Mouse (Mus musculus): Measurements from ENCODE around the gene Prok2. TPM values are rescaled to one million over a fixed set of nuclear protein-coding genes. Genes with fewer than 3 reads are reported as not detected.

The Prok2 gene
- not detected in 2 replicates for polyA plus RNA-seq (2012; ENCODE audit: insufficient read depth, insufficient read length, low replicate concordance, missing spikeins)

DNA sequence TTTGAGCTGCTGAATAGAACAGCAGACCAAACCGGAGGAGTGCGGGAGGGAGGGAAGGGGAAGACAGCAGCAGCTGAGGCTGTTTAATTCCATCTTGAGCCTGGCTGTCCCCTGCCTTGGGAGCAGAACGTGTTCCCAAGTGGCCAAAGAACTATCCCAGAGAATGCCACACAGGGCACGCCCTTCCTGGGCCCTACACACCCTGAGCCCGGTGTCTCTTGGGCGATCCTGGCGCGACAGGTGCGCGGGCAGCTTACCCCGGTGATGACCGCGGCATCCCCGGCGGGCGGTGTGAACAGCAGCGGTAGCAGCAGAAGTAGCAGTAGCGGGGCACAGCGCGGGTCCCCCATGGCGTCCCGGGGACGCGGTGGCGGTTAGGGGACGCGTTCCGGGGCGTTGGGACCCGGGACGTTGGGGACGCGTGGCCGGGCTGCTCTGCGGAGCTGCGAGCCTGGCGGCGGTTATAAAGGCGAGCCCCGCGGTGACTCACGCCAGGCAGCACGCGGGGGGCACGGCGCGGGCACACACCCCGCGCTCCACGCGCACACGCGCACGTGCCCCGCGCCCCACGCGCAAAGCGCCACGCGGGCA, at the start of gene Prok2:
TSS of gene Prok2 (minus strand) at position 422 of the 591 bp plus-strand sequence.
- WGBS: under 1% methylated on average over 58 of the region's 61 CpGs
- Histone ChIP-seq H3K4me3 (ENCODE audit: insufficient read depth, low read depth, low read length) (peak within 1 kb of the TSS; percentile 58), H3K4me1 (ENCODE audit: control insufficient read depth, insufficient read depth, low read length) (peaks cover 15% of the 10 kb centered on the region), H3K27ac (ENCODE audit: insufficient read depth, low read depth, low read length) (no peak within 1 kb of the TSS; the same call in 1 of the 2 replicates)
- TF ChIP-seq CTCF (IDR thresholded peaks at IDR 0.05; ENCODE audit: insufficient read depth, low read depth, low read length): no peak
- no peak for TF ChIP-seq POLR2A (IDR thresholded peaks at IDR 0.05; ENCODE audit: insufficient read depth, low read depth, low read length)

- TF ChIP-seq CTCF (IDR thresholded peaks at IDR 0.05; ENCODE audit: insufficient read depth, low read depth, low read length): no peak
- TF ChIP-seq POLR2A (IDR thresholded peaks at IDR 0.05; ENCODE audit: insufficient read depth, low read depth, low read length): no peak
- Histone ChIP-seq H3K27ac (ENCODE audit: insufficient read depth, low read depth, low read length) (no peak overlapping the region), H3K4me1 (ENCODE audit: control insufficient read depth, insufficient read depth, low read length) (no peaks in the 10 kb centered on the region), H3K4me3 (ENCODE audit: insufficient read depth, low read depth, low read length) (no peak overlapping the region)
- 87% methylated on average over 10 of the region's 10 CpGs for WGBS
Observed at GRCm38 (mm10) chr6:99774680-99775079, 48.5 kb upstream of the Prok2 start.

DNA sequence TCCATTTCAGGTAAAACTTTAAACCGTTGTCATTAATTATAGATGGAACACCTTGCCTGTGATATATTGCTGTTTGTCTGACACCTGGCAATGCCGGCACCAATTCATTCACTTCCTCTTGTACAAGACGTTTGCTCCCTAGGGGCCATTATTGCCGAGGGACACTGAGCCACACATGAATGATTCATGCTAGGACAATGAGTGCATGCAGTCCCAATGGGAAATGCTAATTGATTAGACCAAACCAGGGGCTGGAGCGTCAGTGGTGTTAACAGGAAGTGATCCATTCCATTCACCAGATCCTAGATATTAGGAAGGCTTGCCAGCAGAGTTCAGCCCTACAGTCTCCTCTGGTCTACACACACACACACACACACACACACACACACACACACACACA, 42.3 kb upstream of the Prok2 start:
- Histone ChIP-seq H3K27ac (ENCODE audit: insufficient read depth, low read depth, low read length) (no peak overlapping the region), H3K4me3 (ENCODE audit: insufficient read depth, low read depth, low read length) (no peak overlapping the region), H3K4me1 (ENCODE audit: control insufficient read depth, insufficient read depth, low read length) (no peaks in the 10 kb centered on the region)
- WGBS: 44% methylated on average over 5 of the region's 5 CpGs
- no peak for TF ChIP-seq CTCF (IDR thresholded peaks at IDR 0.05; ENCODE audit: insufficient read depth, low read depth, low read length)
- no peak for TF ChIP-seq POLR2A (IDR thresholded peaks at IDR 0.05; ENCODE audit: insufficient read depth, low read depth, low read length)

- H3K4me3 ChIP-seq (ENCODE audit: insufficient read depth, low read depth, low read length): no peak overlapping the region
- peaks cover 9% of the 10 kb centered on the region for H3K4me1 ChIP-seq (ENCODE audit: control insufficient read depth, insufficient read depth, low read length)
- WGBS: 61% methylated on average over 3 of the region's 3 CpGs
- no peak overlapping the region for H3K27ac ChIP-seq (ENCODE audit: insufficient read depth, low read depth, low read length)
- no peak for TF ChIP-seq CTCF (IDR thresholded peaks at IDR 0.05; ENCODE audit: insufficient read depth, low read depth, low read length)
- no peak for TF ChIP-seq POLR2A (IDR thresholded peaks at IDR 0.05; ENCODE audit: insufficient read depth, low read depth, low read length)
Observed at GRCm38 (mm10) chr6:99764916-99765315, 38.7 kb upstream of the Prok2 start.

DNA sequence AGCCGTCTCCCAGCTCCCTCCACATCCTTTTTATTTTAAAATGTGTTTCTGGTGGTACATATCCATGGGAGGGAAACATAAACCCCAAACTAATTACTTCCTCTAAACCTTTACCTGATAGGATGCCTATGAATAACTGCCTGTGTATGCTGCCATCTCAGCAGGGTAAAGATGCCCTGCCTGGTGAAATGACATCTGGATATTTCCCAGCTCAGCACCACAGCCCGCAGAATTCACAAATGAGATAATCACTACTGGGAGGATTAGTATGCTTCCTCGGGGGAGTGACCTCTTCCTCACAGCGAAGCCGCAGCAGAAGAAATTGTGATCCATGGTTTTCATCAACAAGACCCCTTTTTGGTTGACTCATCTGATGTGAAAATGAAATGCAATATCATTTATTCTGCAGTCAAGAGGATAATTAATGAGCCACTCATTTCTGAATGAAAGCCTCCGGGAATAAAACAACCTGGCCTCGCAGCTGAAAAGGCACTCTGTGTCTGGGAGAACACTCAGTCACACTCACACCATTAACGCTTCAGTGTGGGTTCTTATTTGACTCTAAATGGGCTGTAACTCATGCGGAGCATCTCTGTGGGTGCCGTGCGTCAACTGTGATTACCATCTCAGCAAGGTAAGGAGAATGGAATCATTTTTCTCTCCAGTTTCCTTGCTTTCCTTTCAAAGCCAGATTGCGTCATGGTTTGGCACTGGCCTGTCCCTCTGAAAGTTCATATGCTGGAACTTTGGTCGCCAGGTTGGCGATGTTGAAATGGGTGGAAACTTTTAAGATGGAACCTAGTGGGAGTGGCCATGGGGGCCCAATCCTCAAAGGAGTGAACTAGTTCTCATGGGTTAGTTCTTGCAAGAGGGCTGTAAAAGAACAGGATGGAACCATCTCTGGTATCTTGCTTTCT, 36.1 kb upstream of the Prok2 start:
- TF ChIP-seq POLR2A (IDR thresholded peaks at IDR 0.05; ENCODE audit: insufficient read depth, low read depth, low read length) (no peak), CTCF (IDR thresholded peaks at IDR 0.05; ENCODE audit: insufficient read depth, low read depth, low read length) (no peak)
- Histone ChIP-seq H3K4me3 (ENCODE audit: insufficient read depth, low read depth, low read length) (no peak overlapping the region), H3K4me1 (ENCODE audit: control insufficient read depth, insufficient read depth, low read length) (peaks cover 9% of the 10 kb centered on the region), H3K27ac (ENCODE audit: insufficient read depth, low read depth, low read length) (no peak overlapping the region)
- 39% methylated on average over 14 of the region's 14 CpGs for WGBS

DNA sequence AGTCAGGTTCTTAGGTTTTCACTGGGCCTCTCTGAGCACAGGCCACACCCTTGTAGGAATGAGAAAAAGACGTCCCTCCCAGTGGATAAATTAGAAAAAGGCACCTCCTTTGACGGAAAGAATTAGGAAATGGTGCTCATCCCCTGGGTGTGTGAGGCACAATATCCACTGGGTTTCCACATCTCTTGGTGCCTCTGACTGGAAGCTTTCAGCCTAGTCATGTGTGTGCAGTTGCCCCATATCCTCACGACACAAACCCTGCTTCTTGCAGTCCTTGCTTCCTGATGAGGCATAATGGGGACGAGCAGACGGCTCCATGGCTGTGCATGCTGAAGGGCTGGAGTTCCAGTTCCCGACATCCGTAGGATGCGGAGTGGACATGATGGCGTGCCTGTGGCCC, 29.9 kb upstream of the Prok2 start:
- H3K27ac ChIP-seq (ENCODE audit: insufficient read depth, low read depth, low read length): no peak overlapping the region
- 92% methylated on average over 9 of the region's 9 CpGs for WGBS
- peaks cover 7% of the 10 kb centered on the region for H3K4me1 ChIP-seq (ENCODE audit: control insufficient read depth, insufficient read depth, low read length)
- H3K4me3 ChIP-seq (ENCODE audit: insufficient read depth, low read depth, low read length): no peak overlapping the region
- no peak for TF ChIP-seq CTCF (IDR thresholded peaks at IDR 0.05; ENCODE audit: insufficient read depth, low read depth, low read length)
- TF ChIP-seq POLR2A (IDR thresholded peaks at IDR 0.05; ENCODE audit: insufficient read depth, low read depth, low read length): no peak

DNA sequence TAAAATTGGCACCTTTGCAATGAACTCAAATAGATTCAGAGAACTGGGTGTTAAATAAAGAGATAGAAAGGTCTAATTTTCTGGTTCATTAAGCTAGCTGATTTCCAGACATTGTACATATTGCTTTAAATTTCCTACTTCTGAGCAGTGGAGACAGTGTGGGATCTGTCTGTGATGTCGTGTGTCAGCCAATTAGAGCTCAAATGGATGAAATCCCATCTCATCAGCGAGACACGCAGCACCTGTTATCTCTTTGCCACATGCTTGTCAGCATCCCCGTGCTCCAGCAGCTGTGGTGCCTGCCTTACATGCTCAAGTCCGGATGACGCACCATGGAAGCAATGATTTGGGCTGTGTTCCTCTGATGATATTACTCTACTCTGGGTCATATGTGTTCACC, 25.1 kb upstream of the Prok2 start:
- Histone ChIP-seq H3K27ac (ENCODE audit: insufficient read depth, low read depth, low read length) (no peak overlapping the region), H3K4me3 (ENCODE audit: insufficient read depth, low read depth, low read length) (no peak overlapping the region), H3K4me1 (ENCODE audit: control insufficient read depth, insufficient read depth, low read length) (peaks cover 4% of the 10 kb centered on the region; the same call in 1 of the 2 replicates)
- WGBS: 52% methylated on average over 6 of the region's 6 CpGs
- TF ChIP-seq POLR2A (IDR thresholded peaks at IDR 0.05; ENCODE audit: insufficient read depth, low read depth, low read length): no peak
- TF ChIP-seq CTCF (IDR thresholded peaks at IDR 0.05; ENCODE audit: insufficient read depth, low read depth, low read length): no peak

GRCm38 (mm10) chr6:99746275-99746674, 20.1 kb upstream of the Prok2 start:
- Histone ChIP-seq H3K27ac (ENCODE audit: insufficient read depth, low read depth, low read length) (no peak overlapping the region), H3K4me3 (ENCODE audit: insufficient read depth, low read depth, low read length) (no peak overlapping the region), H3K4me1 (ENCODE audit: control insufficient read depth, insufficient read depth, low read length) (peaks cover 4% of the 10 kb centered on the region; the same call in 1 of the 2 replicates)
- TF ChIP-seq POLR2A (IDR thresholded peaks at IDR 0.05; ENCODE audit: insufficient read depth, low read depth, low read length): no peak
- TF ChIP-seq CTCF (IDR thresholded peaks at IDR 0.05; ENCODE audit: insufficient read depth, low read depth, low read length): no peak
- WGBS: 93% methylated on average over 5 of the region's 5 CpGs

DNA sequence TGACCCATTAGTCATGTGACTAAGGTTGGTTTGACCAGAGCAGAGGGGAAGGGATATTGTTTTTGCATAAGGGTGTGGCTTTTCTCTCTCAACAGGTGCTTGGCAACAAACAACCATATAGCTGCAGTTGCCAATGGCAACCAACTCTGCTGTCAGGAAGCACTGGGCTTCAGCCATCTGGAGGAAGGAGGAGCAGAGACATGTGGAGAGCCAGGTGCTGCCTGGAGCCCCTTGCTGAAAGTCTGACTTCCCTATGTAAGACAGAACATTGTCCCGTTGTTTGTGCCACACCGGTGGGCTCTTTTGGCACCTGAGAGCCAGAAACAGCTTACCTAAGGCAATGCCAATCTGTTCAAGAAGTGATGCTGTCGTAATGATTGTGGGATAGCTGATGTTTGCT, 16.7 kb upstream of the Prok2 start:
- WGBS: 68% methylated on average over 3 of the region's 3 CpGs
- Histone ChIP-seq H3K4me1 (ENCODE audit: control insufficient read depth, insufficient read depth, low read length) (peaks cover 6% of the 10 kb centered on the region; the same call in 1 of the 2 replicates), H3K4me3 (ENCODE audit: insufficient read depth, low read depth, low read length) (no peak overlapping the region), H3K27ac (ENCODE audit: insufficient read depth, low read depth, low read length) (no peak overlapping the region)
- TF ChIP-seq CTCF (IDR thresholded peaks at IDR 0.05; ENCODE audit: insufficient read depth, low read depth, low read length) (no peak), POLR2A (IDR thresholded peaks at IDR 0.05; ENCODE audit: insufficient read depth, low read depth, low read length) (no peak)

All from olfactory bulb, adult 2 months (tissue).